Mouse (Mus musculus) common myeloid progenitor, adult 5-6 weeks (primary cell): ENCODE results near the gene Aatk. TPM values are rescaled to one million over a fixed set of nuclear protein-coding genes. Genes with fewer than 3 reads are reported as not detected.

ENCODE experiments used
- ATAC-seq: replicated peaks from 2 replicates; pipeline ENCODE4 v1.8.0; 2016; ENCODE audit warnings: low read depth, mild to moderate bottlenecking, moderate TSS enrichment, inconsistent platforms; ENCODE audit not compliant: poor library complexity, severe bottlenecking
- total RNA-seq: library from RNA; stranded (forward); fragments of 200-1000, 187-1606 nt; gene quantifications from 2 replicates; pipeline ENCODE4 v1.2.3, GENCODE M21; 2017

Gene Aatk
- 1.2 and 2.6 TPM in 2 replicates for total RNA-seq

DNA sequence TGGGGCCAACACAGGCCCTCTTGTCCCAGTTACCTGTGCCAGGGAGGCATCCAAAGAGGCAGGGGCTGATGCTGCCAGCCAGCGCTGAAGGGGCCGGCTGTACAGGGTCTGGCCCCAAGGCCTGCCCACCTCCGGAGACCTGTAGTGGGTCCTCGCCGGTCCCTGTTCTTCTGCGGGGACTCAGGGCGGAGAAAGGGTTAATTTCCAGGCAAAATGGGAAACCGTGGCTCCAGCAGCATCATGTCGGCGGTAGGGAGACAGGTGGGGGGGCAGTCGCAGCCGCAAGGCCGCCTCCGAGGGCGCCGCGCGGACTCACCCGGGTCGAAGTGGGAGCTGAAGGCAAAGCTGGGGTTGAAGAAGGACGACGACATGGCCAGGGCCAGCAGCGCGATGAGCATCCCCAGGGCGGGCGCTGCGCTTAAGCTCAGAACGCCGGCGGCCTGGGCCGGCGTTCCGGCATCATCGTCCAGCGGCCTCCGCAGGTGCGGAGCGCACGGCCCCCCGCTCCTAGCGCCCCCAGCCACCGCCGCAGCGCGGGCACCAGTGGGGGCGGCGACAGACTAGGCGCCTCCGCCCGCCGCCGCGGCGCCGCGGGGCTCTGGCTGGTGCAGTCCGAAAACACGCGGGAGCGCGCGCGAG lies at the start of gene Aatk:
TSS of gene Aatk (minus strand) at position 615 of the 639 bp plus-strand sequence.
- ATAC-seq: no peak

DNA sequence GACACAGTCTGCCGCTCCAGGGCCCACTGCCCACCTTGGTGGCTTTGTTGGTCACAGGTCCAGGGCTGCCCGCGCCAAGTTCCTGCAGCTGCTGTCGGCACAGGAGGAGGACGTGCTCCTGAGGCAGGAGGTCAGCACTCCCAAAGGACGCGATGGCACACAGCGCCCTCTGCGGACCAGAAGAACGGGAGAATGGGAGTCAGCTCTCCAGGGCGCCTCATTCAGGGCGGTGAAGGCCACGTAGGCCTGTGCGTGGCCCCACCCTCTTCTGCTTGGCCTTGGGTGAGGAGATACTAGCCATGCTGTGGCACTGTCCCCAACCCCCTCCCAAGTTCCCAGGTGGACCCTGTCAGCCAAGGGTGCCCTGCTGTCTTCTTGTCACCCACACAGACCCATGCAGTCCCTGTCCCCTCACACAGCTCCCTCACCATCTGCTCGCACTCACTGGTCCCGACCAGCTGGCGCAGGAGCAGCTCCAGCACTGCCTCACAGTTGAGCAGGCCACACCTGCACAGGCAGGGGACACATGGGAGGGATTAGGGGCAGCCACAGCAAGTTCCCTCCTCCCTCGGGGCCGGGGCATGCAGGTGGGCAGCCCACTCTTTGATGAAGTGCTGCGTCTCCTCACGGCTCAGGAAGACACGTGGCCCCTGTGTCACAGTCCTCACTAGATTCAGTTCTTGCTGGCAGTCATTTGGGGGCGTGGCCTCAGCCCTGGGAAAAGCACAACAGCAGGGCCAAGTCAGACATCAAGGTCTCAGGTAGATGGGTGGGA lies 46.0 kb upstream of the Aatk start:
- ATAC-seq: no peak

DNA sequence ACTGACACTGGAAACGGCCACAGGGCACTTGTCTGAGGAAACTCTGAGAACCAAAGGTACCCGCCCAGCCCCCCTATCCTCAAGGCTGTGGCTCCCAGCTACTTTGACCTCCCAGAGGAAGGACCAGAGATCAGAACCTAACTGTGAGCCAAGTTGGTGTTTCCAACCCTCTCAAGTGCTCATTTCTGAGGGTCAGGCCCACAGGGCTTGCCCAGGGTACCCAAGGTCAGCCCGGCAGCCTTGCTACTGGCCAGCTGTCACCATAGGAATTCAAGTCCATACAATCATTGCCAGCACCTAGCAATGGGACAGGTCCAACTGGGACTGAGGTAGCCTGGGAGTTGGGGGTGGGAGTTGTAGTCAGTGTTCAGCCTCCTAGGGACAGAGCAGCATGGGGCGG lies 43.7 kb upstream of the Aatk start:
- no peak for ATAC-seq

DNA sequence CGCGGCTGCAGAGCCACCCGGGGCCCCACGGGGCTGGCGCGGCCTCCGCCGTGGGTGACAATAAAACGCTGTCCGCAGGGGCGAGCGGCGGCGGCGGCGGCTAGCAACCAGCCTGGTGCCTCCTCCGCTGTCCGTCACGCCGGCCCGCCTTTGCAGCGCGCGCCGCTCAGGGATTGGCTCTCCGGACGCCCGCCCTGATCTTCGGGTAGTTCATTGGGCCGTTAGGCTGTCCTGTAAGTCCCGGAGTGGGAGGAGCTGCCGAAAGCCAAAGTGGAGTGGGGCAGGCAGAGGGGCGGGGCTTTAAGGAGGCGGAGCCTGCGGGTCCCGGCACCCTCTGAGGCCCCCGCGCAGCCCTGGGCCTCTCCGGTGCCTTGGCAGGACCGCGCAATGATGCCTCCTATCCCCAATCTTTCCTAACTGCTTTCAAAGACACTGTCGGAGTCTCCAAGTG lies 39.8 kb upstream of the Aatk start, which contains the start of gene Cep131:
TSS of gene Cep131 (minus strand) at position 126 of the 451 bp plus-strand sequence.
- peak; percentile 98 for ATAC-seq

DNA sequence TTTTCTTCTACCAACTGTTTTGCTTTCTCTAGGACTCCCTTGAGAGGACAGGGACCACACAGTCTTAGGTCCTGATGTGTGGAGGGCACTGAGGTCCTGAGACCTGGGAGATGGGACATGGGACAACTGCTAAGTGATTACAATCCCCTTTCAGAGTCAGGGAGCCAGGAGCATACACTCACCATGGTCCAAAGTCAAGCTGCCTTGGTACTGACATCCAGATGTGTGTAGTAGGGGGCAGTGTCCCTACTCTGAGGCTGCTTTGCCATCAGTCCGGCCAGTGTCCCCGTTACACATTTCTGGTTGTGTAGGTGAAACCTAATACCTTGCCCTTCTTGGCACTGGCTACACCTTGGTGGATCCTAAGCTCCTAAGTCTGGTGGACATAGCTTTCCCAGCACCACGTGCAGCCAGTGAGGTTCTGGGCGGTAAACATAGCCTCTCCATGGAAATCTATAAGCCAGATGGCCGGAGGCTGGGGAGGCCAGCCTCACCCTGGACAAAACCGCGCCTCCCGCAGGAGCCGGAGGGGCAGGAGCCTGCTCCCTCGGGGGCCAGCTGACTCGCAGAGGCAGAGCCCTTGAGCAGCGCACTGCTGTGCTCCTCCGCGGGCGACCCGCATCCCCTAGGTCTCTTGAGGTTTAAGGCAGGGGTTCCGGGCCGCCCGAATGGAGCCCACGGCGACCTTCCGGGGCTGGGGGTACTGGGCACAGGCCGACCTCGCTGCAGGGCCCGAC lies 39.1 kb upstream of the Aatk start:
- no peak; the same call in 1 of the 2 replicates for ATAC-seq

DNA sequence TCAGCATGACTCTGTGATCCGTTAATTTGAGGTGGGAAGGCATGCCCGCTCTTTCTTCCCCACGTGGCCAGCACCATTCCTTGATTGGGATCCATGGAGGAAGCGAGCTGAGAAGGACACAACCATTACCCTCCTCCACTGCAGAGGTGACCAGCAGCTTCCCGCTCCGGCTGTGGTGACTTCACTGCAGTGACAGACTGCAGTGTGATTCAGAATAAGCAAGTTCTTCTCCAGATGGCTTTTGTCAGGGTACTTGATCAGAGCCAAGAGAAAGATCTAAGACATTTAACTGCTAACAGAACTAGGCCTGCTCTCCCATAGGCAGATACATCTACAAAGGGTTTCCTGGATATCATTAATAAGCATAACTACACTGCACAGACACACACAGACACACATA lies 33.3 kb upstream of the Aatk start:
- no peak for ATAC-seq

DNA sequence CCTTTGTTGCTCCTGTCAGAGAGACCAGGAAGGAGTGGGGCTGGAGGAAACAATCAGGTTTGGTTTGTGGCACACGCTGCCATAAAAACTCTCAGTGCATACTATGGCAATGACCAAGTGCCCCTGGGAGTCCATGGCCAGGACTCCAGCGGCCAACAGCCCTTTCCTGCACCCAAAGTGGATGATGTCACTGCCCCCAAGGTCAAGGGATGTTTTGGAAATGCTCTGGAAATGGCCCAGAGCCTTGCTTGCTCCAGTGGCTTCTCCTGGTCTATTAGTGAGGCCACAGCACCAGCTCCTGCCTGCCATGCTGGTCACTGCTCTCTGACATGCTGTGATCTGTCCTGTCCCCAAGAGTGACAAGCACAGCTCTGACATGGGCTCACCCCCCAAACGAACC lies 29.2 kb upstream of the Aatk start:
- ATAC-seq: no peak

DNA sequence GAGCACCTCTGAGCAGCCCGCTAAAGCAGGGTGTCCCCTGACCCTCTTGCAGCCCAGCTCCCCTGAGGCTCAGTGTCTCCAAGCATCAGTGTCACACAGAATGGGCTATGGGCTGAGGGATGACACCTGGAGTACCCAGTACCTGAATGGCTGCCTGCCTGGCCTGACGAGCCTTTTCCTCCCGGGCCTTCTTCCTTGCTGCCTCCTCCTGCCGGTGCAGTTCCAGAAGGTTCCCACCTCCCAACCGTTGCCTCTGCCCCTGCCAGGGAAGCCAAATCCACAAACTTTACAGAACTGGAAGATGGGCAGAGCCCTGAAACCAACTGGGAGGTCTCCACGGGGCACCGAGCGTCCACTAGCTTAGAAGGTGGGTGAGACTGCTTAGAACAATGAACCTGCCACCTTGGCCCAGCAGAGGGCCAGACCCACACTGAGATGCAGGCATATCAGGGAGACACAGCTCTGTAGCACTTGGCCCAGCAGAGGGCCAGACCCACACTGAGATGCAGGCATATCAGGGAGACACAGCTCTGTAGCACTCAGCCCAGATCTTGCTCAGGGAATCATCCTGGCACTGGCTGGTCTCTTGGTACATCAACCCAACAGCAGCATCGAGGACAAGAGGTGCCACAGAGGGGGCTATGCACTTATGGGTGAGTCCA lies 26.1 kb upstream of the Aatk start:
- ATAC-seq: peak; percentile 59; the same call in 1 of the 2 replicates

DNA sequence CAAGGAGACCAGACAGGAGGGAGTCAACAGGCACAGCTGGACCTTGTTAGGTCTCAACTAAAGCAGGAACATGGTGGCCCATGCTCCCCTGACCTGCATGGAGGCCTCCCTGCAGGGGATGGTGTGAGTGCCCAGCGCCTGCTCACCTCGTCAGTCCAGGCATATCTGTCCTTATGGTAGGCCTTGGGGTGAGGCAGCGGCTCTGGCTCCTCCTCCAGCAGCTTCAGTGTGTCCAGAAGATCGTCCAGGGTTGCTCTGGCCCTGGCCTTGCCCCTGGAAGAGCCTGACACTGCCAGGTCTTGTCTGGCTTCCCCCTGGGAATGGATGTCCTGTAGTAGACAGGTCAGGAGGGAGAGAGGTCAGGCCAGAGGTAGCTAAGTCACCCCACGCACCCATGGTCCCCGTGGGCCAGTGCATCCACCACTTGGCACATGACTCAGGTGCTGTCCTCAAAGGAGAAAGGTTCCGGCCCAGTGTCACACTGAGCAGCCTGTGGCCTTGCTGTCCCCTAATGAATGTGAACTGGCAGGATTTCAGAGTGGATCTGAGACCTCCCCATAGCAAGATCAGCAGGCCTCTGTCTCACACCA lies 24.9 kb upstream of the Aatk start:
- ATAC-seq: no peak

DNA sequence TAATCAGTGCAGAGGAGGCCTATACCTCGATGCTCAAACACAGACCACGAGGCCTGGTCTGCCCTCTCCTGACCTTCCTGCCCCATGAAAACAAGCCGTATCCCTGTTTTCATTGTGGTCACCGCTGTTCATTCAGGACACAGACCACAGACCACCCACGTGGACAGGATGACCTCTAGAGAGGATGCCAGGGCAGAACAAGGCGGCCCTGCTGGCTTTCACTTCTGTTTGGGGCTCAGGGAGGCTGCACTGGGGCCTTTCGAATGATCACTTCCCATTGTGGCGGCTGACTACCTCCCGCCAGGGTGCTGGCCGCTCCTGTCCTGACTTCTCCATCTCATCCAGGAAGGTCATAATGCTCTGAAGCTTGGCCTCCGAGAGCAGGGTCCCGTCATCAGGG lies 24.1 kb upstream of the Aatk start:
- peak; percentile 26; the same call in 1 of the 2 replicates for ATAC-seq

DNA sequence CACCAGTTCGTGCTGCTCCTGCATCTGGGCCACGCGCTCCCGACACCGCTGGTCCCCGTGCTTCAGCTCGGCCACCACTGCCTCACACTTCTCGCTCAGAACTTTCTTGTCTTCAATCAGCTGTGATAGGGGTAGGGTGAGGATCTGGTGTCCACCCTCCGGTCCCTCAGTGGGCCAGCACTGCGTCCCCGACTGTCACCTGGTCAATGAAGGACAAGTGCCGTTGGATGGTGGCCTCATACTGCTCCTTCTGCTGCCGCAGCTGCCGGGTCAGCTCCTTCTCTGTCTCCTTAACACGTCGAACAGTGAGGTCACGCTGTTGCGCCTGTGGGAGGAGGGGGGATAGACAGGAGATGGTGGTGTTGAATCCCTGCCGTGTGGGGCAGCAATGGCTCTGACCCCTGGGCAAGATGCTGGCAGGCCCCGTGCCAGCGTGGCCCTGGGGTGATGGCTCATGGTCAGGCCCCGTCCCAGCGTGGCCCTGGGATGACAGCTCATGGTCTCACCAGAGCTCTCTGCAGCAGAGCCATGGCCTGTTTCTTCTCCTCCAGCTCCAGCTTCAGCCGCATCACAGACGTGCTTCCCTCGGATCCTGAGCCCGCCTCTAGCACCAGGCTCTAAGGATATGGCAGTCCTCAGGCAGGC lies 23.4 kb upstream of the Aatk start:
- ATAC-seq: no peak

DNA sequence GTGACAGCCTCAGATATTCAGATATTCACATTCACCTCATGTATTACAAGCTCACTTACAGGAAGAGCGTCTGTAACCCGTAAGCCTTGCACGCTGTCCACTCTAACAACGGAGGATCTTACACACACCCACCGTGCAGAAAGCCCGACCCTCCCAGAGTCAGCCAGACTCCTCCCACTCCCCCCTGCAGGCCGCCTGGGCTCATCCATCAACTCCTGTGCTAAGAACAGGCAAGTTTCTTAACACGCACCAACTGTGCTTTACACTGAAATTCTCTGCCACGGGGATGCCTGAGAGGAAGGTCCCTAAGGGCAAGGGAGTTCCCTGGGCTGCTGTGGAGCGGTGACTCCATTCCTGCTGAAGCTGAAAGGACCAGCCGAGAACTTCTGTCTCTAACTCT lies 22.3 kb upstream of the Aatk start:
- no peak for ATAC-seq

DNA sequence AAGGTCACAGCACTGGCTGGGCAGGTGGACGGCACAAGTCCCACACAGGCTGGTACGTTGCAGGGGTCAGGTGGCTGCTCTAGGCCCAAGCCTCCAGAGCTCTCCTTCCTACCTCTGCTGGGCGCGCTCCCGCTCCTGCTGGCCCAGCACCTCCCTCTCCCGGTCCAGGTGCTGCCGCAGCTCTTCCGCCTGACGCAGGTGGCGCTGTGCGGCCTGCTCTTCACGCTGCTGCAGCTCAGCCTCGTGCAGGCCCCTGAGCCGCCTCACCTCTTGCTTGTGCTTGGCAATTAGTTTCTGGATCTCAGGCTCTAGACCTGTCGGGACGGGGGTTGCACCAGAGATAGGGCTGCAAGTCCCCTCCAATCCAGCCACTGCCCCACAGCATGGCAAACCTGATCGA lies 20.9 kb upstream of the Aatk start:
- no peak for ATAC-seq

DNA sequence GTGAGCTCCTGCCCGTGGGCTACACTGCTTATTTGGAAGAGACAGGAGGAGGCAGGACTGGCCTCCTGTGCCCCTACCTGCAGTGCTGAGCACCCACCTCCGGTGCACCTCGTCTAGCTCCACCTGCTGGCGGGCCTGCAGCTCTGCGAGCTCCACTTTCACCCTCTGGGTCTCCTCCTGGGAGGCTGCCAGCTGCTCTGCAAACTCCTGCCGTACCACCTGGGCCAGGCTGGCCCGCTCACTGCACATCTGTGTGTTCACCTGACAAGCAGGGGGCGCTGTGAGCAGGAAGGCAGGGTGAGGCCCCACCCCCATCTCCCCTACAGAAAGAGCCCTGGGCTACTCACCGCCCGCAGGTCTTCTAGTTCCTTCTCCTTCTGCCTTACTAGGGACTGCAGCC lies 18.3 kb upstream of the Aatk start:
- peak; percentile 44 for ATAC-seq

DNA sequence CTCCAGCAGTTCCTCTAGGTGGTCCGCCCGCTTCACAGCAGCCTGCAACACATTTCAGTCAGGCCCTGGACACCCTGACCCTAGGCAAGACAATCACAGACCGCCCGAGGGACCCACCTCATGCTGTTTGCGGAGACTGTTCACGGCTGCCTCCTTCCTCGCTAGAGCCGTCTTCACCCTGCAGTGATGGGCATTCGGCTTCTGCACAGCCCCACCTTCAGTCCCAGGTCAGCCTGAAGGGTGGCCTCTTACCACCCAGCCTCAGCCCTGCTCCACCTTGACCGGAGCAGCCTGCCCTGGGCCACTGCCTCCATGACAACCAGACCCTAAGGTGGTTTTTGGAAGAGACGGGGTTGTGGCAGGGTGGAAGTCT lies 17.7 kb upstream of the Aatk start:
- no peak for ATAC-seq

DNA sequence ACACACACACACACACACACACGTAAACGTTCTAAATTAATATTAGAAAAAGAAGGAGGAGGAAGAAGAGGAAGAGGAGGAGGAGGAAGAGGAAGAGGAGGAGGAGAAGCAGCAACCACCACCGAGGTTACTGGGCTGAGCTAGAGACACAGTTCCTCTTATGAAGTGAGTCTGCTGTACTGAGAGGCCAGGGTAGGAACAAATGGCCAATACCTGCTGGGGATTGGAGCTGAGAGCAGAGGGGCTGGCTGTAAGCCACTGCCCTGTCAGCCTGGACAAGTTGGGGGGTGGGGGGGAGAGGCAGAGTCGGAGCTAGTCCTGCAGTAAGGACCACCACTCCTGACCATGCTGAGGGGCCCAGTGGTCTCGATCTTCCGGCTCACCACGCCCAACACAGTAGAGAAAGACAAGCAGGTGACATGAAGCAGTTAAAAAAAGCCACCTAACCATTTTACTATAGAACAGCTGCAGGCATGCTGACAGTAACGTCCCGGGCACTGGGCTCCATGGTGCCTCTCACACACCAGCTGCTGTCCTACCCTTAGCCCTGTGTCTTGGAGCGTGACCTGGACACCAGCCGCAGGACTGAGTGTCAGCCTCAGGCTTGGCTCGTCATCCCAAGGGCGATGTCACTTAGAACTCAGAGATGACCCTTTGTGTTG lies 17.2 kb upstream of the Aatk start:
- peak; percentile 50 for ATAC-seq

DNA sequence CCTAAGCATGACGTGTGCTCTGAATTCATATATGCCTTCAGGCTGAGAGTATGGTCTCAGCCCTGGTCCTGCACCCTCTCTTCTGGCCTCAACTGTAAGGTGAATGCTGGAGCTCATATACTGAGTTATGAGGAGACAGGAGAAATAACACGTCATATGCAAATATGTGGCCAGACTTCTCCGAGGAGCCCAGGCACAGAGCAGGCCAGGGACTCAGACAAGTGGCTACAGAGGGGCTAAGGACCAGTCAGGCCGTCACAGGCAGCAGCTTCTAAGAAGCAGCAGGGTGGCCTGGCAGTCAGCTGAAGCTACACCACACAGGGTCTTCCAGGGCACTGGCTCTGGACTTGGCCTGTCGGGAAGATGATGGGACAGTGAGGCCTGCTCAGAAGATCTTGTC lies 16.4 kb upstream of the Aatk start:
- ATAC-seq: no peak

DNA sequence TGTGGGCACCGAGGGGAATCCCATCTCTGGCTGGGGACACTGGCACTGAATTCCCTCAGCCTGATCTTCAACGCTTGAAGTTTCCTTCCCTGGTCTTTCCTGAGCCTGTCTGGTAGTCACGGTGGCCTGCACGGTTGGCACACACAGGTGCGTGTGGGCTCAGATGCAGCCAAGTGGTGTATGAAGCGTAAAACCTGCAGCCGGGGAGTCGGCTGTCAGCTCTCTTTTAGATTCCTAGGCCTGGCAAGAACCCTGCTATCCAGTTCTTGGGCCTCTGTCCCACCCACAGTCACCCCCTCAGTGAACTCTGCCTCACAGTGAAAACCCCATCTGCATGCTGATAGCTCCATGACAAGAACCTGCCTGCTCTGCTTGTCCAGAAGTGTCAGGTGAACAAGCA lies 13.7 kb upstream of the Aatk start:
- no peak for ATAC-seq
